Mouse (Mus musculus) heart, postnatal 14 days (tissue): ENCODE data around the gene Ppip5k1. TPM values are rescaled to one million over a fixed set of nuclear protein-coding genes. Genes with fewer than 3 reads are reported as not detected.
A peak's percentile ranks its signal among the peaks of the same experiment; 100 is the strongest.
"Not testable (repeated sequence)": the region's sequence is repeated elsewhere in the genome, so short reads cannot be mapped to it uniquely, and the experiment has no call there.

ENCODE experiments used
- DNase-seq, 2 experiments: peaks; one replicate each; pipeline ENCODE4 v3.0.0; 2021 to 2022
- intact Hi-C: fragments of 180-260 bp; cut with DNase I; formaldehyde crosslinking; loops from one replicate; pipeline ENCODE4 v1.15.1; 2025
- long read RNA-seq, 2 experiments: library from polyadenylated mRNA; stranded (forward); transcript quantifications; one replicate each; pipeline ENCODE4 v2.0.0; 2021
- total RNA-seq, 2 experiments: library from RNA; stranded (reverse); gene quantifications; 2 replicates each; pipeline ENCODE4 v1.2.3; 2021

Gene Ppip5k1
- total RNA-seq = 10 to 100 TPM; 27.2 to 31.4 TPM
- long read RNA-seq, experiment 1, partial matches to known transcripts = 2 of 6 reads
- long read RNA-seq, experiment 1, other reads (novel, unspliced or antisense) = 4 of 6 reads
- long read RNA-seq, experiment 2, full-length matches to known transcripts = 3 of 12 reads
- long read RNA-seq, experiment 2, partial matches to known transcripts = 5 of 12 reads
- long read RNA-seq, experiment 2, other reads (novel, unspliced or antisense) = 4 of 12 reads

- DNase-seq = peak; percentile 95 to 97
Observed at GRCm38 (mm10) chr2:121354820-121355592, at the start of gene Ppip5k1. TSS of gene Ppip5k1 (minus strand) at chr2:121355396.

GRCm38 (mm10) chr2:121403296-121403695 is 48.1 kb upstream of the Ppip5k1 start:
- no peak for DNase-seq
- intact Hi-C loops = no loop called here

More at GRCm38 (mm10) chr2:121354820-121355592, at the start of gene Ppip5k1:
- intact Hi-C loops = loop anchor here (5.0 kb wide), 1 partner anchor 83 kb away; the partner anchor contains the start of gene Trp53bp1

- peak; percentile 77 to 85 for DNase-seq
- intact Hi-C loops = no loop called here
Observed at GRCm38 (mm10) chr2:121396624-121397023, 41.4 kb upstream of the Ppip5k1 start.

DNA sequence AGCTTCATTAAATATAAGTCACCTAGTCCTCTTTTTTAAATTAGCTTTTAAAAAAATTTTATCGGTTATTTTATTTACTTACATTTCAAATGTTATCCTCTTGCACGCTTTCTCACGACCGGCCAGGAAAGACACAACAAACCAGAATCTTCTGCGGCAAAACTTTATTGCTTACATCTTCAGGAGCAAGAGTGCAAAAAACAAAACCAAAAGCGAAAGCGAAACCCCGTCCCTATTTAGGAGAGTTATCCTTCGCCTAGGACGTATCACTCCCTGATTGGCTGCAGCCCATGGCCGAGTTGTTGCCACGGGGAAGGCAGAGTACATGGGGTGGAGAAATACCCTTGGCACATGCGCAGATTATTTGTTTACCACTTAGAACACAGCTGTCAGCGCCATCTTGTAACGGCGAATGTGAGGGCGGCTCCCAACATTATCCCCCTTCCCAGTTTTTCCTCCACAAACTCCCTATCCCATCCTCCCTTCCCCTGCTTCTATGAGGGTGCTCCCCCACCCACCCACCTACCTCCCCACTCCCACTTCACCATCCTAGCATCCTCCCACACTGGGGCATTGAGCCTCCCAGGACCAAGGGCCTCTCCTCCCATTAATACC is 31.9 kb upstream of the Ppip5k1 start, which contains the start of gene Strc:
TSS of gene Strc (minus strand) at position 208 of the 615 bp plus-strand sequence.
- intact Hi-C loops = not testable (repeated sequence)

GRCm38 (mm10) chr2:121374766-121375165 is 19.6 kb upstream of the Ppip5k1 start:
- intact Hi-C loops = no loop called here
- no peak for DNase-seq

More for the DNA sequence above, 31.9 kb upstream of the Ppip5k1 start, which contains the start of gene Strc:
- not testable (repeated sequence) for DNase-seq

GRCm38 (mm10) chr2:121372266-121372665 is 17.1 kb upstream of the Ppip5k1 start:
- no peak for DNase-seq
- intact Hi-C loops = no loop called here

- no peak for DNase-seq
- intact Hi-C loops = no loop called here
Observed at GRCm38 (mm10) chr2:121370921-121371320, 15.7 kb upstream of the Ppip5k1 start.

DNA sequence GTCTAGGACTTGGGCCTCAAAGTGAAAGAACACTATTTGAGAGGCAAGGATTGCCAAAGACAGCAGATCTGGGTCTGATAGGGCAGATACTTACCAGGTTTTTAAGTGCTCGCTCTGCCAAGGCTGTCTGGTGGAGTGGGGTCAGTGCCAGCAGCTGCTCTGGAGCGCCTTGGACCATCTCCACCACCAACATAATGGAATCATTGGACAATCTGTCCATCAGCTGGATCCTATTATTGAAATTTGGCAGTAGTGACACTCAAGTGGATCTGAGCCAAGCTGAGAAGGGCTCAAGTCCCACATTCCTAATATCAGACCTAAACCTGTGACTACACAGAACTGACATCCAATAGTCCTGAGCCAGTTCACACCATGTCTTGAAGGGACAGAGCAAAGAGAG is 13.6 kb upstream of the Ppip5k1 start:
- intact Hi-C loops = no loop called here
- no peak for DNase-seq

DNA sequence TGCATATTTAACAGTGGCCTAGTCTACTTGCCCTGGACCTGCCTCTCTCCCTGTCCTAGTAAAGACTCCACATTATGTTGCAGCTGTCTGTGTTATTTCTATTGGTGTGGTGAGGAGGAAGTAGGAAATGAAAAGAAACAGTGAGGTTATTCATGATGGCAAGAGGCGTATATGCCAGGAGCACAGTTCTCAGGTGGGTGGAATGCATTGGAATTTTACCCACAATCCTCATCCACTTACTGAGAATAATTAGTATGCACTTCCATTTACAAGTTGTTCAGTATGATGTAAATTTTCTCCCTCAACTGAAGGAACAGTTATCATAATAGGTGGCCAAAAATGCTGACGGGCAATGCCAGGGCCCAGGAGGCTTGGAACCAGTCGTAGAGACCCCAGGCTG is 8.5 kb upstream of the Ppip5k1 start:
- DNase-seq = no peak
- intact Hi-C loops = no loop called here

DNA sequence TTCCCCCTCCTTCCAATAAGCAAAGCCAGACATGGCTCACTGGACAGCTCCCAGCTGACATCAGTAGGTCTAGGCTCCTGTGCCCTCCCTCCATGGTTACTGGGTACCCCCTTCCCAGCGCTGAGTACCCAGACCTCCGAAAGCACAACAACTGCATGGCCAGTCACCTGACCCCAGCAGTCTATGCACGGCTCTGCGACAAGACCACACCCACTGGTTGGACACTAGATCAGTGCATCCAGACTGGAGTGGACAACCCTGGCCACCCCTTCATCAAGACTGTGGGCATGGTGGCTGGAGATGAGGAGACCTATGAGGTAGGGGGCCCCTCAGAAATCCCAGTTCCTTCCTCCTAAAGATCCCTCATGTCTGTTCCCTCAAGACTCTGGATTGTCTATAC is 4.3 kb upstream of the Ppip5k1 start:
- intact Hi-C loops = no loop called here
- no peak for DNase-seq

DNA sequence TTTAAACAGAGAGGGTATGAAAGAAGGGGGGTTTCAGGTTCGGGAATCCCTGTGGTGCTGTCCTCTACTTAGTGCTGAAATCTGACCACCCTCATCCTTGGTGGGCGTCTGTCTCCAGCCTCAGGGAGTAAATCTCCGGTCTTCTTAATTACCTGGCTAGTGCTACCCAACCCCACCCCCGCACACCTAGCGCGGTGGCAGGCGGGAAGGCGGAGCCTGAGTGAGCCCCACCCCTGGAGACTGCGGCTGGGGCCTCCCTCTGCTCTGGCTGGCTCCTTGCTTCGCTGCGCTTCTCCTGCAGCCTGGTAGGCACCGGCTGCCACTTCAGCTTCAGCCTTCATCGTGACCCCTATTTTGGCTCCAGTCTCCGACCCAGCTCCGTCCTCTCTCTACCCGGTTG is 3.2 kb upstream of the Ppip5k1 start:
- peak in 1 of 2 experiments; percentile 32 for DNase-seq
- intact Hi-C loops = no loop called here

GRCm38 (mm10) chr2:121357961-121358360 is 2.8 kb upstream of the Ppip5k1 start:
- no peak for DNase-seq
- intact Hi-C loops = no loop called here

- intact Hi-C loops = no loop called here
- no peak for DNase-seq
Observed at GRCm38 (mm10) chr2:121357494-121357893, 2.3 kb upstream of the Ppip5k1 start, which contains the start of gene Ckmt1. TSS of gene Ckmt1 (plus strand) at chr2:121357714.

DNA sequence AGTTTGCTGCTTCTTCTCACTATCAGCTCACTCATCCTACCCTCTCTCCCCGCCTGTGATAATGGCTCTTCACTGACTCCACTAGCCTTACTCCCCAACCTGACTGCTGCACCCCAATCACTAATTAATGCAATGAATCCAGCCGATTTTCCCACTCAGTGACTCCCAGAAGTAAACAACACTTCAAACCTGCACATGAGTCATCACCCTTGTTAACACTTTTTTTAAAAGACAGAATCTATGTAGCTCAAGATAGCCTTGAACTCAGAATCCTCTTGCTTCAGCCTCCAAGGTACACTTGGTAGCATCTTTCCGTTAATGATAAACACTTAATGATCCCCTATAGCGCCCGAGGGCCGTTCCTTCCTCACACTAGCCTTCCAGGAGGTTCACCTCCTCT is 818 bp downstream of the Ppip5k1 start:
- intact Hi-C loops = loop anchor here (5.0 kb wide), 1 partner anchor 82 kb away; the partner anchor contains the start of gene Trp53bp1
- no peak for DNase-seq

- intact Hi-C loops = loop anchor here (5.0 kb wide), 1 partner anchor 81 kb away; the partner anchor contains the start of gene Trp53bp1
- peak in 1 of 2 experiments; percentile 9 for DNase-seq
Observed at GRCm38 (mm10) chr2:121353156-121353555, 2.0 kb downstream of the Ppip5k1 start.

DNA sequence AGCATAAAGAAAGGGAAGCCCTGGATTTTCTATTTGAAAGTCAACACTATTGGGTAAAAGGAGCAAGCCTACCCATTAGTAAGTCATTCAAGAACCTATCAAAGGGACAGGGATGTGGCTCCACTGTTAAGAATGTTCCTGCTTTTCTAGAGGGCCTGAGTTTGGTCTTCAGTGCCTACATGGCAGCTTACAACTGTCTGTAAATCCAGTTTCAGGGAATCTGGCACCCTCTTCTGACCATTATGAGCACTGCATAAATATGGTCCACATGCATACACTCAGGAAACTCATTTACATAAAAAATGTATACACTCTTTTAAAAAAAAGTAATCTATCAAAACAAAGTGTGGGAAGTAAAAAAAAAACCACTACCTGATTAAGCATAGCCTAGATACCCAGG is 16.1 kb downstream of the Ppip5k1 start:
- DNase-seq = no peak
- intact Hi-C loops = no loop called here

DNA sequence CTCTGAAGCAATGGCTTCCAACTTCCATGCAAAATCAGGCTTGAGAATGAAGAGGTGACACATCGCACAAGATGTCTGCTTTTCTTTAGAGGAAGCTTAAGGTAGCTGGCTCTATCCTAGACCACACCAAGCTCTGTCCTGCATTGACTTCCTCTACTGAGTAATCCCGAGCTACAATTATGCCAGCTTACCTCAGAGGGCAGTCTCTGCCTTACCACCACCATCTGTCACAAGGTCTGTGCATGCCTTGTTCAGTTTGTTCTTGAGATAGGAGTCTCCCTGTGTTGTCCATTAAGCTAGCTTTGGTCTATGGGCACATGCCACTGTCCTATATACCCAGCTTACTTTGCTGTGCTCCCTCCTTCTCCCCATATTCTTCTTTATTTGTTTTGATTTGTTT is 25.7 kb downstream of the Ppip5k1 start:
- intact Hi-C loops = no loop called here
- DNase-seq = no peak

DNA sequence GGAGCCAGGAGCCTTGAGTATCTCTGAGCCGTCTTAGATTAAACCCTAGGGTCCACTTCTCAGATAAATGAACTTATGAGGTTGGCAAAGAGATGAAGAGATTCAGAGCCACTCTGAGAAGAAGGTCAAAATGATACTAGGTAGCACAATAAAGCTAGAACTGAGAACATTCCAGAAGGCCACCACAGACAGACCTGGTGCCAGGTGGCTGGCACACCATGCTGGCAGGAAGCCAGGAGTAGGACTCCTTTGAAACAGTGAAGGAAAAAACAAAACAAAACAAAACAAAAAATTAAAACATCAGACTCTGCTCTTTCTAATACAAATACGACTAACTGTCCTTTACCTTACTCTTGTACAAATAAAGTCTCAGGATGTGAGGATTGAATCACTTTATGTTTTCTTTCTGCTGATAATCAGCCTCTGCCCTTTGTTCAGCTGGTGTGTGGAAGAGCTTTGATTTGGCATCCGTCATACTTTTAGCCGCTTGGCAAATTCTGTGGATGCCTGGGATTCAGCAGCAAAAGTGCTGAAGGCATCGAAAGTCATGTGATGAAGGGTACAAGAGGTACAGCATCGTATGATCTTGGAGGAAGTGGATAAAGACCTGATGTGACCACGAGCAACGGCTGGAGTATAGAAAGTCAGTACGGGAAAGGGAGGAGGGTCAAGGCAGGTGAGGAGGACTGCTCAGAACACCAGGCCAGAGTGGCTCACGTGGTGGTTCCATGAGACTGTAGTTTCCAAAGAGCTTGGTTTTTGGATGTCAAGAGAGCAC is 31.3 kb downstream of the Ppip5k1 start:
- intact Hi-C loops = no loop called here
- DNase-seq = no peak

GRCm38 (mm10) chr2:121323041-121323440 is 32.2 kb downstream of the Ppip5k1 start:
- DNase-seq = no peak
- intact Hi-C loops = no loop called here

GRCm38 (mm10) chr2:121316278-121316677 is 38.9 kb downstream of the Ppip5k1 start:
- intact Hi-C loops = no loop called here
- no peak for DNase-seq
